Mouse (Mus musculus) hematopoietic stem cell, adult 5-6 weeks (primary cell): Measurements from ENCODE around the gene Tnfsf13. TPM values are rescaled to one million over a fixed set of nuclear protein-coding genes. Genes with fewer than 3 reads are reported as not detected.
A peak's percentile ranks its signal among the peaks of the same experiment; 100 is the strongest.
"Not testable (repeated sequence)": the region's sequence is repeated elsewhere in the genome, so short reads cannot be mapped to it uniquely, and the experiment has no call there.

ENCODE experiments used
- ATAC-seq, 2 experiments: fragments of 125-278 bp in 1 of 2; replicated peaks in 1 of 2; 2 replicates each; pipeline ENCODE4 v1.8.0; 2016 to 2017; ENCODE audit warnings: inconsistent platforms in 2 of 2, mild to moderate bottlenecking in 2 of 2, moderate number of reproducible peaks in 2 of 2, low read depth in 1 of 2, moderate TSS enrichment in 1 of 2; ENCODE audit not compliant: low FRiP score in 2 of 2, poor library complexity in 2 of 2, severe bottlenecking in 2 of 2, insufficient read depth in 1 of 2, low TSS enrichment in 1 of 2
- total RNA-seq: library from RNA; stranded (forward); fragments of 172-1452, 232-1000 nt; gene quantifications from 2 replicates; pipeline ENCODE4 v1.2.3, GENCODE M21; 2017

Tnfsf13 gene
- 13.9 and 15.9 TPM in 2 replicates for total RNA-seq

GRCm38 (mm10) chr11:69685526-69686148 lies at the start of gene Tnfsf13:
Tnfsf13 (minus strand) TSS chr11:69685784.
- ATAC-seq: peak; percentile 5 to 16; a peak in 1 of 4 replicates

GRCm38 (mm10) chr11:69731408-69731807 lies 45.8 kb upstream of the Tnfsf13 start:
- not testable (repeated sequence) for ATAC-seq

DNA sequence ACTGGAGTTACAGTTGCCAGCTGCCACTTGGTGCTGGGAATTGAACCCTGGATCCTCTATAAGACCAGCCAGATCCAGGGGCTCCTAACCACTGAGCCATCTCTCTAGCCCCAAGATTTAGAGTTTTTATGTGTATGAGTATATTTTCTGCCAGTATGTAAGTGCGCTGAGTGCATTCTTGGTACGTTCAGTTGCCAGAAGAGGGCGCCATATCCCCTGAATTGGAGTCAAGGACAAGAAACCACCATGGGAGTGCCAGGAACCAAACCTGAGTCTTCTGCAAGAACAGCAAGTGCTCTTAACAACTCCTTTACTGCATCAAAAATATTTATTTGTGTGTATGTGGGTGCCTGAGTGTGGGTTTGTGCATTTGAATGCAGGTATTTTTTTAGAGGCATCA lies 43.5 kb upstream of the Tnfsf13 start:
- ATAC-seq: no peak; a peak in 1 of 4 replicates

GRCm38 (mm10) chr11:69725951-69726350 lies 40.4 kb upstream of the Tnfsf13 start:
- ATAC-seq: no peak

DNA sequence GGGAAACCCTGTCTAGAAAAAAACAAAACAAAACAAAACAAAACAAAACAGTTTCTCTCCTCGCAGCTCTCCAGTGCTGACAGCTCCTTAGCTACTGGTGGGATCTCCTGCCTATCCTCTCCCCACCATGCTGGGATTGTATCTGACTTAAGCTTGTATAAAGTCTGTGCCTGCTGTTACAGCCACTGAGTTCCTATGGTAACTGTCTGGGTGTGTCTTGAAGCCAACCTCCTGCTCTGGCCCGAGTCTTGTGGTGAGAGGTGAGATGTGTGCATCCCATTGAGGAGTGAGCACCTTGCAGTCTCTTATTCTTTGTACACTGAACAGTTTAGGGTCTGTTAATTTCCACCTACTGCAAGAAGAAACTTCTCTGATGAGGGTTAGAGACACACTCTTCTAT lies 37.5 kb upstream of the Tnfsf13 start:
- no peak for ATAC-seq

- ATAC-seq: no peak
Observed at GRCm38 (mm10) chr11:69720852-69721251, 35.3 kb upstream of the Tnfsf13 start.

- no peak for ATAC-seq
Observed at GRCm38 (mm10) chr11:69719423-69719822, 33.8 kb upstream of the Tnfsf13 start.

GRCm38 (mm10) chr11:69718661-69719060 lies 33.1 kb upstream of the Tnfsf13 start:
- no peak for ATAC-seq

- no peak for ATAC-seq
Observed at GRCm38 (mm10) chr11:69716953-69717352, 31.4 kb upstream of the Tnfsf13 start.

- ATAC-seq: no peak
Observed at GRCm38 (mm10) chr11:69715929-69716328, 30.3 kb upstream of the Tnfsf13 start.

GRCm38 (mm10) chr11:69715482-69715881 lies 29.9 kb upstream of the Tnfsf13 start:
- no peak for ATAC-seq

GRCm38 (mm10) chr11:69714636-69715329 lies 29.2 kb upstream of the Tnfsf13 start:
- ATAC-seq: no peak

DNA sequence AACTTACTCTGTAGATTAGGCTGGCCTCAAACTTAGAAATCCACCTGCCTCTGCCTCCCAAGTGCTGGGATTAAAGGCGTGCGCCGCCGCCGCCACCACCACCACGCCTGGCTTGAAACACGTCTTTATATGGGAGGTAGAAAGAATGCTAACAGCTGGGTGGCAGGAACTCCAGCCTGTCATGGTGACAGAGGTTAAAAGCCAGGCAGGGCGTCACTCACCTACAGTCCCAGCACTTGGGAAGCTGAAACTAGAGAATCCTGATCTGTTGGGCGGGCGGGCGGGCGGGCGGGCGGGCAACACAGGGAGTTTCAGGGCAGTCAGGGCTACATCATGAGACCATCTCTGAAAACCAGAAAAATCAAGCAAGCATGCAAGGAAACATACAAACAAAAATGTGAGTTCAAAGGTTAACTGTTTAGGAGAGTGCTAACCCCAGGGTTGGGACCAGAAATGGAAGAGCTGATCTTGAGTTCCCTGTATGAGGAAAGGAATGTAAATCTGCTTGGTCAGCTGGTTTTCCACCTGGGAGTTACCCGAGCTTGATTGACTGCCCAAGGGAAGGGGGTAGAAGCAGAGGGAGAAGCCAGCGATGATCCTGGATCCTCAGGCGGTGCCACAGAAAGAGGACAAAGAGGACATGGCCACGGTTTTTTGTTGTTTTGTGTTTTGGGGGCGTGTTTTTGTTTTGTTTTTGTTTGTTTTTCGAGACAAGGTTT lies 27.5 kb upstream of the Tnfsf13 start:
- no peak for ATAC-seq

GRCm38 (mm10) chr11:69711082-69711481 lies 25.5 kb upstream of the Tnfsf13 start:
- no peak for ATAC-seq

- ATAC-seq: no peak
Observed at GRCm38 (mm10) chr11:69710470-69710869, 24.9 kb upstream of the Tnfsf13 start.

DNA sequence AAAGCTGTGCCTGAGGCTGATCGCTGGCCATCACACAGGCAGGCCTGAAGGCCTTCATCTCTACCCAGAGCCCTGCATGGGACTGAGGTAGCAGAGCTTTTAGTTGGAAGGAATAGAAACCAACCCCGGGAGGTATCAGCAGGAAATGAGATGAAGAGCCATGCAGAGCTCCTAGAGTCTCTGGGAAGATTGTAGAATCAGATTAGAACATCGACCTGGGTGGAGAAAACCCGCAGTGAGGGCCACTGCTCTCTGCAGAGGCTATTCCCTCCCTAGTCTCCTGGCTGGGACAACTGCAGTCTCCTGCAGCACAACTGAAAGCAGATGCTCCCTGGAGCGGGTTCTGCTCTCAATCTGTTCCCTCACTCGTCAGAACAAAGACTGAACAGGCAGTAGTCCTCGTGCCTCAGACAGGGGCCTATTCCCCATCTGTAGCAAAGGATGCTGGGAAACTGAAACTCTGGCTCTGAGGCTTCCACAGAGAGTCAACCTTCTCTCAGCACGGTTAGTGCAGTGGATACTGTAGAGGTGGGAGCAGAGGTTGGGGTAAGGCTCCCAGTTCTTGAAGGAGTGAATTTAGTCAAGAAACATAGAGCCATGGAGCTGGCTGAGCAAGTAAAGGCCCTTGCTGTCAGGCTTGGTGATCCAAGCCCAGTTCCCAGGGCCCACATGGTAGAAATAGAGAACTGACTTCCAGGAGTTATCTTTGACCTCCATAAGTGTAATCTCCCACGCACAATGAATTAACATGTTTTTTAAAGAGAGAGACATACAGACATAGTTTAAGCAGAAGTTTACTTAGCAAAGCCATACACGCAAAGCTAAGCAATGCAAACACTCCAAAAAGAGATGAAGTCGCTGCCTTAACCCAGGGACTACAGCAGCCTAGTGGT lies 24.2 kb upstream of the Tnfsf13 start:
- no peak for ATAC-seq

DNA sequence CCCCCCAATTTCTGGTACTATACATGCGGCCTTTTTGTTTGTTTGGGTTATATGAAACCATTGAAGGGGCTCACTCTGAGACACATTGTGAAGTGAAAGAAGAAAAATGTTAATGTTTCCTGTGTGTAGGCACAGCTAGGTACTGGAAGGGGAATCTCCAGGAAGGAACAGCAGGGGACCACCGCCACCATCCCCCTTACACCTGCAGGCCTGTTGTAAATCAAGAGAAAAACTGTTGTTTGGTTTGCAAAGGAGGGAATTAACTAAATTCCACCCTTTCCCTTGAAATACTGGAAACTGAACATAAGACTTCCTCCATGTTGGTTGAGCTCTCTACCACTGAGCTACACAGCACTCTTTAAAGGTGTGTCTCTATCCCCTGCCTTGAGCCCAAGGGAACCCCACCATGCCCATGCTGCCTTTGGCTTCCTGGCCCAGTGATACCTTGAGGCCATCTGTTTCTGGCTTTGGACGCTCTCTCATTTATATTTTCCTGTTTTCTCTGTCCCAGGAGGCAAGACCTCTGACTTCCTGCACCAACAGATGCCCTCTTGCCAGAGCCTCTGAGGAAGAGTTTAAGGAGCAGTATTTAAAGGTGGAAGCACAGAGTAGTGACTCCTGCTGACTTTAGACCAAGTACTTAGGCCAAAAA lies 23.2 kb upstream of the Tnfsf13 start:
- no peak for ATAC-seq
